Mouse (Mus musculus): Measurements from ENCODE around the gene Tbc1d1. TPM values are rescaled to one million over a fixed set of nuclear protein-coding genes. Genes with fewer than 3 reads are reported as not detected.
"Not testable (repeated sequence)": the region's sequence is repeated elsewhere in the genome, so short reads cannot be mapped to it uniquely, and the experiment has no call there.

The Tbc1d1 gene
- polyA plus RNA-seq, 1 experiment from 2014 or later = 15.9 TPM

DNA sequence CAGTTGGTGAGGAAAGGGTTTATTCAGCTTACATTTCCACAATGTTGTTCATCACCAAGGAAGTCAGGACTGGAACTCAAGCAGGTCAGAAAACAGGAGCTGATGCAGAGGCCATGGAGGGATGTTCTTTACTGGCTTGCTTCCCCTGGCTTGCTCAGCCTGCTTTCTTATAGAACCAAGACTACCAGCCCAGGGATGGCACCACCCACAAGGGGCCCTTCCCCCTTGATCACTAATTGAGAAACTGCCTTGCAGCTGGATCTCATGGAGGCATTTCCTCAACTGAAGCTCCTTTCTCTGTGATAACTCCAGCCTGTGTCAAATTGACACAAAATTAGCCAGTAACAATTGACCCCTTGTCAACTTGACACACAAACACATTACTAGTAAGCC lies 204.8 kb downstream of the Tbc1d1 start:
- H3K4me1 ChIP-seq = peaks cover 24% of the 10 kb centered on the region
- not testable (repeated sequence) for H3K9ac ChIP-seq; H3K4me2 ChIP-seq; H3K36me3 ChIP-seq (ENCODE audit: poor library complexity, severe bottlenecking); H3K4me3 ChIP-seq; H3K27me3 ChIP-seq; ATAC-seq; H3K9me3 ChIP-seq (replicated peaks); H3K27ac ChIP-seq

DNA sequence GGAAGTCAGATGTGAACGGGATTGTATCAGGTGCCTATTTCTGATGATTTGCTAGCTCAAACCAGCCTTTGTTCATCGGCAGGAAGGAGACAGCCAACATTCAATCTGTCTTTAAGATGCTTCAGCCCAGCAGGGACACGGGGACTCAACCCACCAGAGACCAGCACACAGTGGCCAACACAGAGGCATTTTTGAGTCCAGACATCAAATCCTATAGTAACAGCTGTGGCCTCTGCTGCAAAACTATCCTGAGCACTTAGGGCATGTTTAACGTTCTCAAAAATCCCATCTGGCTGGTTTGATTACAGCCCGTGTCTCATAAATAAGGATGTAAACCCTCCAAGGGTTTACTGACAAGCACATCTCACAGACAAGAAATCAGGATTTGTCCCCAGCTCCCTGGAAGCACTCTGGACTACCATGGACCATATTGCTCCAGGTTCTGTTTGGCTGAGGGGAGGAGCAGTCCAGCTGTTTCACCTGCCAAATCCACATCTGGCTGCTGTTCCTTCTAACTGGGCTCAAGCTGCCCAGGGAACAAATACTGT lies 207.8 kb downstream of the Tbc1d1 start:
- Histone ChIP-seq H3K4me1 (peaks cover 47% of the 10 kb centered on the region), H3K4me3 (no peak overlapping the region), H3K4me2 (peak overlapping the region; percentile 27), H3K9ac (no peak overlapping the region), H3K27ac (peak overlapping the region; percentile 82), H3K36me3 (ENCODE audit: poor library complexity, severe bottlenecking) (no peaks in the 10 kb centered on the region), H3K27me3 (no peaks in the 10 kb centered on the region), H3K9me3 (replicated peaks) (0 out of 2 replicates have a peak, but pooled peaks cover 3% of the 10 kb centered on the region)
- ATAC-seq = peak; percentile 25
- 68% methylated on average over 5 of the region's 5 CpGs for WGBS

DNA sequence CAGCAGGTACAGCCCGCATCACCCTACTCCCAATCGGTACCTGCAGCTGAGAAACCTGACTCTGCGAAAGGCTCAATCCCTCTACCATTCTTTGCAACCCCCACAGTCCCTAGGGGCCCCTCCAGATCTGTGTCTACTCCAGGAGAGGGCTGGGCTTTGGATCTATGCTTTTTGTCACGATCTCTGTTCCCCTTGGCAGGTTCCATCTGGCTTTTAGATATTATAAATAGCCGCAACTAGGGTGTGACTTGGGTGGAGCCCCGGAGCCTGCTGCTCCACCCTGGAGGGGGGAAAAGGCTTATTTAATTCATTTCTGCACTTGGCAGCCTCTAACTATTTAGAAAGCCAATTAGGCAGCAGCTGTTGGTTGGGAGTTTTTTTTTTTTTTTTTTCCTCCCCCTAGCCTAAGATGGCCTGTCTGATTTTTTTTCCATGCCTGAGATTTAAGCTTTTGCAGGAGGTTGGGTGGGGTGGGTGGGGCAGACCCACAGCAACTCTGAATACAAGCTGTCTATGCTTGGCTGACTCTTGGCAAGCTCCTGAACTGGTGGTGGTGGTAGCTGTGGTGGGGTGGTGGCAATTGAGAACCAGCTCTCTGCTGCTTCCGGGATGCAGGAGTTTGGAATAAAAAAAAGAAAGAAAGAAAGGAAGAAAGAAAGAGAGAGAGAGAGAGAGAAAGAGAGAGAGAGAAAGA lies 208.5 kb downstream of the Tbc1d1 start:
- Histone ChIP-seq H3K4me1 (peaks cover 47% of the 10 kb centered on the region), H3K4me2 (peak overlapping the region; percentile 27), H3K9ac (no peak overlapping the region), H3K4me3 (no peak overlapping the region), H3K27ac (peak overlapping the region; percentile 82), H3K27me3 (no peaks in the 10 kb centered on the region), H3K36me3 (ENCODE audit: poor library complexity, severe bottlenecking) (no peaks in the 10 kb centered on the region), H3K9me3 (replicated peaks) (0 out of 2 replicates have a peak, but pooled peaks cover 3% of the 10 kb centered on the region)
- ATAC-seq = peak; percentile 84
- WGBS = 27% methylated on average over 7 of the region's 7 CpGs

DNA sequence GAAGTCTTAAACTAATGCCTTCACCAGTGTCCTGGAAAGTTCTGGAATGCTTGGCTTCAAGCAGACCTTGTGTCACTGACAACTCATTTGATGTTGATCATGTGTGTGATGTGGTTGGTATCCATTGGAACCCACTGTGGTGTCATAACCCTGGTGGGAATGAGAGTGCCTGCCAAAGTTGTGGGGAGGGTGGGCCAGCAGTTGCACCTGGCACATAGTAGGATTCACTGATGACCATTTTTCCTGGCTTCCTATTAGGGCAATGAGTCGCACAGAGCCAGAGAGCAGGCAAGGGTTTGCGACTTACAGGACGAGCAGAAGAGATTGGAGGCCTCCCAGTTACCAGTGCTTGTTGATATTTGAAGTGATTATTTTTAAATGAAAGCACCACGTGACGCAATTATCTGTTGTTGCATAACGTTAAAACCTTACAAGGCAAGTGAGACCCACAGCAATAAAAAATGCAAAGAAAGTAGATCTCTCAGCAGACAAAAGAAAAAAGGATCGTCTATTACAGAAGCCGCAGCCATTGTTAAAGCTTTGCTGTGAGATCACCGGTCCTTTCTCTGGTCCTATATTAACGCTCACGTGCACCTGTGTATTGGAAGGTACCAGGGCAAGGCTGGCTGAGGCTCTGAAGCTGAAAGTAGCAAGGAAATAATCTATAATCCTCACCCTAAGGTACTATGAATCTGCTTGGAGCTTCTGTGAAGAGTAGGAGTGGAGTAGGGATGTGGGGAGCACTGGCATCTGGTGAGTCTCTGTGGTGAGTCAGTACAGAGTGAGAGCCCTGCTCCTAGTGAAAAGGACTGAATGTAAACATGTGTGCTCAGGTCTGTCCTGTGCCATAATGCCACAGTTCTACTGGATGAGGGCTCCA lies 209.3 kb downstream of the Tbc1d1 start:
- peak overlapping the region; percentile 59 for H3K27ac ChIP-seq
- no peak overlapping the region for H3K4me2 ChIP-seq
- H3K36me3 ChIP-seq (ENCODE audit: poor library complexity, severe bottlenecking) = no peaks in the 10 kb centered on the region
- no peak overlapping the region for H3K9ac ChIP-seq
- peaks cover 47% of the 10 kb centered on the region for H3K4me1 ChIP-seq
- ATAC-seq = no peak
- H3K9me3 ChIP-seq (replicated peaks) = peaks cover 3% of the 10 kb centered on the region; the same call in 1 of the 2 replicates
- 66% methylated on average over 11 of the region's 11 CpGs for WGBS
- H3K4me3 ChIP-seq = no peak overlapping the region
- H3K27me3 ChIP-seq = no peaks in the 10 kb centered on the region

DNA sequence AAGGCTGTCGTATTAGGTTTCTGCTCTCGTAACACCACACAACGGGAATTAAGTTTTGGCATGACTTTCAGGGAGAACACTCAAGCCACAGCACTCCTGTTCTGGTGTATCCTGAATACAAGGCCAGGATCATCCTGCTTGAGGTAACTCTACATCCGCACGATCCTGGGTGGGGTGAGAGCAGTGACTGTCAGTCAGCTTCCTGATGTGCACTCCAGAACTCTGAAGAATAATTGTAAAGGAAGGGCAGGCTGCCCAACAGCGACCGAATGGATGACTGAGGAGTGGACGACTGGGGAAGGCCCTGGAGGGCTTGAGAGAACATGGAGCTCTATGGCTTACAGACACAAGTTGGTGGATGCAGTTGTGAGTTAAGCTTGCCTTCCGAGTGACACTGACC lies 210.0 kb downstream of the Tbc1d1 start:
- no peak for ATAC-seq
- H3K36me3 ChIP-seq (ENCODE audit: poor library complexity, severe bottlenecking) = no peaks in the 10 kb centered on the region
- no peak overlapping the region for H3K27ac ChIP-seq
- H3K27me3 ChIP-seq = no peaks in the 10 kb centered on the region
- H3K4me2 ChIP-seq = no peak overlapping the region
- no peak overlapping the region for H3K4me3 ChIP-seq
- peaks cover 3% of the 10 kb centered on the region; the same call in 1 of the 2 replicates for H3K9me3 ChIP-seq (replicated peaks)
- 89% methylated on average over 9 of the region's 9 CpGs for WGBS
- no peak overlapping the region for H3K9ac ChIP-seq
- peaks cover 47% of the 10 kb centered on the region for H3K4me1 ChIP-seq

DNA sequence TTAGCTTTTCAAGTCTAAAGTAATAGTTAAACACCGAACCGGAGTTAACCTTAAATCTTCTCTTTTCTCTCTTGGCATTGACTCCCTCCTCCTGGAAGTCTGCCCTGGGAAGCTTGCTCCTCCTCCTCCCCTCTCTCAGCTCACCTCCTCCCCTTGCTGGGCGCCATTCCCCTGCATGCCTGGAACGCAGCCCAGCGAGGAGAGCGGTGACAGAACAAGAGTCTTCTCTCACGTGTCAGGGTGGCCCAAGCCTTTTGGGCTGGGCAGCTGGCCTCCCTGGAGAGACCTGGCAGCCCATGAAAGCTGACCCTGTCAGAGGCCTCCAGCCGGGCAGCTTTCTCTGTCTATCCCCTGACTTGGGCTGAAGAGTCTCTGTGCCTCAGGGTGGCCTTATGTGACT lies 211.3 kb downstream of the Tbc1d1 start:
- 24% methylated on average over 8 of the region's 8 CpGs for WGBS
- H3K27ac ChIP-seq = peak overlapping the region; percentile 45; the same call in 1 of the 2 replicates
- peak; percentile 48 for ATAC-seq

DNA sequence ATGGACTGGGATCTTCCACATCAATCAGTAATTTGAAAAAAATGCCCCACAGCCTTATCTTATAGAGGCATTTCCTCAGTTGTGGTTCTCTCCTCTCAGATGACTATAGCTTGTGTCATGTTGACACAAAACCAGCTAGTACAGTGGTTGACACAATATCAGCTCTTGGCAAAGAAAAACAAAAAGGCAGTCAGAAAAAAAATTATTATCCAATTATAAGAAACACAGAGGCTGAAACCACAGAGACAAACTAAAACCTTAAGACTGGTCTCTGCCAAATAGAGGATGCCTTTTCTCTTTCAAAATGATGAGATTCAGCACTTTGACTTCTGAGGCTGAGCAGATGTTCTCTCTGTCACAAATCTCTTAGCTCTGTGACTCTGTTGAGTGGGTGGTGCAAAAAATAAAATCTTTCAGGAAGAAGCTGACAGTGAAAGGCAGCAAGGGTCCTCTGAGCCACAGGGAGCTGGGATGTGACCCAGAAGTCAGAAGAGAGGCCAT lies 215.3 kb downstream of the Tbc1d1 start:
- no peak for ATAC-seq
- no peak overlapping the region for H3K27ac ChIP-seq
- H3K4me3 ChIP-seq = no peak overlapping the region
- no peaks in the 10 kb centered on the region for H3K27me3 ChIP-seq
- peaks cover 24% of the 10 kb centered on the region for H3K4me1 ChIP-seq
- no peaks in the 10 kb centered on the region for H3K36me3 ChIP-seq (ENCODE audit: poor library complexity, severe bottlenecking)
- no peak overlapping the region for H3K4me2 ChIP-seq
- no peak overlapping the region for H3K9ac ChIP-seq
- no peaks in the 10 kb centered on the region; the same call in 1 of the 2 replicates for H3K9me3 ChIP-seq (replicated peaks)

More for the DNA sequence above, 211.3 kb downstream of the Tbc1d1 start:
- Histone ChIP-seq H3K4me3 (no peak overlapping the region), H3K9ac (no peak overlapping the region), H3K27me3 (no peaks in the 10 kb centered on the region), H3K9me3 (replicated peaks) (no peaks in the 10 kb centered on the region; the same call in 1 of the 2 replicates), H3K4me1 (peaks cover 47% of the 10 kb centered on the region), H3K36me3 (ENCODE audit: poor library complexity, severe bottlenecking) (no peaks in the 10 kb centered on the region), H3K4me2 (peak overlapping the region; percentile 10; the same call in 1 of the 2 replicates)

DNA sequence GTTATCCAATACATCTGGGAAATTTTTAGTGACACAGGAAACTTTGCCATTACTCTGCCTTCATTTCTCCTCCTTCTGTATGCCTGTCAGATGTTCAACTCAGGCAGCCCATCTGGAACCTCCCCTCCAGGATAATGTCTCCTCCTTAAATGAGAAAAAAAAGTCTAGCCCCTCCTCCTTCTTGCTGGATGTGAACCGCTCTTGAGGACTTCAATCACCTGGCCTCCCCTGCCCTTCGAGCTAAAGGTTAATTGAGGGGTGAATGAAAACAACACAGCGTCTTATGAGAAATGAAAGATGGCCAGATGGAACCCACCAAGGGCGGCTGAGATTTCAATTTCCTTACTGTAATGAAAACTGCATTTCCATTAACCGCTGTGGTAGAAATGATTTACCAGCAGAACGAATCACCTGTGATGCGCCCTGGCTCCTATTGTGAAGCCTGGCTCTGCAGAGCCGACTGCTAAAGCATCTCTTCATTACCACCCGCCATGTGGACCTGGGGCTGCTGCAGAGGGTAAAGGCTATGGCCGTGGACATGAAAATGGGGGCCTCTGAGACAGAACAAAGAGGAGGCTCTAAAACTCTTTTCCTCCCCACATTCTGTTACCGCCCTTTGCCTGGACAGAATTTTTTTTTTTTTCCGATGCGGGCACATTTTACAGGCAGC lies 216.3 kb downstream of the Tbc1d1 start:
- 89% methylated on average over 13 of the region's 13 CpGs for WGBS

DNA sequence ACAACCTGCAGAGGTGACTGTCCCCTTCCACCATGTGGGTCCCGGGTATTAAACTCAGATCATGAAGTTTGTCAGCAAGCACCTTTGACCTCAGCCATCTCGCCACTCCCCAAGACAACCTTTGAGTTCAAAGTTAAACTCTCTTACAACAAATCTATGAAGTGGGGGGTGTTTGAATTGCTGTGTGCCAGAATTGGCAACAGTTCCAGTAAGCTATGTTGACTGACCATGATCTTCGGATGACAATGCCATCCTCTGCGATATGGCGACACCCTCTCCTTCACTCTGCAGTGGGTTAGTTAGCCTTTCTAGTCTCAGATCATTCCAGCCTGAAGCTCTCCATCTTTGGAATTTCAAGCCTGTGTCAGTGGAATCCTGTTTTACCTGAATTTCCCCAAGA lies 217.6 kb downstream of the Tbc1d1 start:
- H3K27ac ChIP-seq = no peak overlapping the region
- no peak for ATAC-seq
- H3K36me3 ChIP-seq (ENCODE audit: poor library complexity, severe bottlenecking) = no peaks in the 10 kb centered on the region
- 95% methylated on average over 5 of the region's 5 CpGs for WGBS
- no peaks in the 10 kb centered on the region; the same call in 1 of the 2 replicates for H3K9me3 ChIP-seq (replicated peaks)
- no peak overlapping the region for H3K9ac ChIP-seq
- H3K4me1 ChIP-seq = peaks cover 12% of the 10 kb centered on the region
- H3K27me3 ChIP-seq = no peaks in the 10 kb centered on the region
- H3K4me3 ChIP-seq = no peak overlapping the region
- no peak overlapping the region for H3K4me2 ChIP-seq

More for the DNA sequence above, 216.3 kb downstream of the Tbc1d1 start:
- H3K36me3 ChIP-seq (ENCODE audit: poor library complexity, severe bottlenecking) = no peaks in the 10 kb centered on the region
- H3K4me2 ChIP-seq = no peak overlapping the region
- H3K9ac ChIP-seq = no peak overlapping the region
- no peak overlapping the region for H3K4me3 ChIP-seq
- H3K27ac ChIP-seq = no peak overlapping the region
- ATAC-seq = no peak
- no peaks in the 10 kb centered on the region; the same call in 1 of the 2 replicates for H3K9me3 ChIP-seq (replicated peaks)
- H3K4me1 ChIP-seq = peaks cover 16% of the 10 kb centered on the region
- no peaks in the 10 kb centered on the region for H3K27me3 ChIP-seq

DNA sequence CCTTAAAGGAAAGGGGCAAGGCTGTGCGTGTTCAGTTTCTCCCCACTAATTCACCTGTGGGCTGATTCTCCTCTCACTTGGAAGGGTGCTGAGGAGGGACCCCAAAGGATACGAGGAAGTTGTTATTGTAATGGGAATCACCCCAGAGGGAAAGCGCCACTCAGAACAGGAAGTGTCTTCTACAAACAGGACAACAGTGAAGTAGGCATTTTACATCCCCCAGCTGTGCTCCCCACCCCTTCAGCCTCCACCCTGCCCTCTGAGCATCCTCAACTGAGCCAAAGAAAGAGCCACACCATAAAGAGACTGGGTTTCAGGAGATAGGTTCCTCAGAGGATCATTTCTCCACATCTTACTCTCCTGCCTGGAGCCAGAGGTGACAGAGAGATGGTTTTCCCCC lies 219.7 kb downstream of the Tbc1d1 start:
- H3K9ac ChIP-seq = no peak overlapping the region
- H3K4me2 ChIP-seq = no peak overlapping the region
- 81% methylated on average over 3 of the region's 3 CpGs for WGBS
- no peaks in the 10 kb centered on the region for H3K36me3 ChIP-seq (ENCODE audit: poor library complexity, severe bottlenecking)
- no peak for ATAC-seq
- H3K4me1 ChIP-seq = peaks cover 13% of the 10 kb centered on the region
- no peaks in the 10 kb centered on the region for H3K9me3 ChIP-seq (replicated peaks)
- no peak overlapping the region for H3K4me3 ChIP-seq
- no peaks in the 10 kb centered on the region for H3K27me3 ChIP-seq
- H3K27ac ChIP-seq = no peak overlapping the region

DNA sequence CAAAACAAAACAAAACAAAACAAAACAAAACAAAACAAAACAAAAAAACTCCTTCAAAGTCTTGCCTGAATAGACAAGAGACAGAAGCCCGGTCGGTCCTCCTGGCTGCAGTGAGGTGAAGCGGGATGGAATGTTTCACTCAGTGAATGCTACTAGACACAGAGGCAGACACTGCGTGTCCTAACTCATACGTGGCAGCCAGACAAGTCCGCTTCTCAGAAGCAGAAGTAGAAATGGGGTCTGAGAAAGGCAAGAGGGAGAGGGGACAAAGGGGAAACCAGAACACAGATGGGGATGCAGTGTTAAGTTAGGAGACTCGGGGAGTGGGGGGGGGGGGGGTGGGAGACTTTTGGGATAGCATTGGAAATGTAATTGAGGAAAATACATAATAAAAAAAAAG lies 220.4 kb downstream of the Tbc1d1 start:
- ATAC-seq = no peak
- Histone ChIP-seq H3K9me3 (replicated peaks) (no peaks in the 10 kb centered on the region), H3K4me2 (no peak overlapping the region), H3K4me1 (peaks cover 19% of the 10 kb centered on the region), H3K36me3 (ENCODE audit: poor library complexity, severe bottlenecking) (no peaks in the 10 kb centered on the region), H3K9ac (no peak overlapping the region), H3K4me3 (no peak overlapping the region), H3K27me3 (no peaks in the 10 kb centered on the region), H3K27ac (no peak overlapping the region)
- WGBS = 64% methylated on average over 7 of the region's 7 CpGs
